Mouse (Mus musculus) lung, adult 10 weeks (tissue): ENCODE data around the gene 1600014C10Rik. TPM values are rescaled to one million over a fixed set of nuclear protein-coding genes. Genes with fewer than 3 reads are reported as not detected.

Experiments used
- polyA plus RNA-seq: library from polyadenylated mRNA; stranded (reverse); fragments of 350-450 nt; fragmentation: Illumina TruSeq; extraction: RNeasy Lipid Tissue Mini Kit (QIAGEN cat#74804); gene quantifications from one replicate; pipeline ENCODE4 v1.2.3, GENCODE M21; 2014; ENCODE audit warnings: low read depth, low replicate concordance; ENCODE audit not compliant: insufficient read depth

1600014C10Rik gene
- polyA plus RNA-seq: 15.9 TPM

DNA sequence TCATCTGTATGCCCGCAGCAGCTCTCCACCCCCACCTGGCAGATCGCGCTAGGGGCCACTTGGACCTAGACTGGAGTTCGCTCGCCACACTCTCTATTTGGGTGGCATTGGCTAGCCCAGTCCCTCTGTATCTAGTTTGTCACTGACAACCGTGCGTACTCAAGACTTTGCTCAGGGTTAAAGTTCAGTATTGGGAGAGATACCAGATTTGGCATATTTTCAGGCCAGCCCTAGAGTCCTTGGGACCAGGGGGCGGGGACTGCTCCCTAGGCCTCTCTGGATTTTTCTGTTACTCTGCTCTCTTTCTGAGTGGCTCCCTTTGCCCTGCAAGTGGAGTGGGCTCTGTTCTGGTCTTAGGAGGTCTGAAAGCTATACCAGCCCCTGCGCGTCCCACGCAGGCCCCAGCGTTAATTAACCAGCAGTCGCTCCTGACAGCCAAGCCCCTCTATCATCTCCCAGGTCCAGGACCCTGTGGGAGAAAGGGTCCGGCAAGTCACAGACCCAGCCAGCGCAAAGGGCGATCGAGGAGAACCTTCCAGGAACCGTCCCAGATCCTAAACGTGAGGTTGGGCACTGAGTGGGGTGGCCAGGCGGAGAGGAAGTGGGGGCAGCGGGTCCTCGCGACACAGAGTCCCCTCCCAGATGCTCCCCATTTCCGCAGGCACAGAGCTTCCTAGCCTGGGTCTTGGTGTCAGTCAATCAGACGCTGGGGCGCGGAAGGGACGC is at the start of gene 1600014C10Rik:
Gene 1600014C10Rik (plus strand): TSS at position 256 of the 726 bp plus-strand sequence.

DNA sequence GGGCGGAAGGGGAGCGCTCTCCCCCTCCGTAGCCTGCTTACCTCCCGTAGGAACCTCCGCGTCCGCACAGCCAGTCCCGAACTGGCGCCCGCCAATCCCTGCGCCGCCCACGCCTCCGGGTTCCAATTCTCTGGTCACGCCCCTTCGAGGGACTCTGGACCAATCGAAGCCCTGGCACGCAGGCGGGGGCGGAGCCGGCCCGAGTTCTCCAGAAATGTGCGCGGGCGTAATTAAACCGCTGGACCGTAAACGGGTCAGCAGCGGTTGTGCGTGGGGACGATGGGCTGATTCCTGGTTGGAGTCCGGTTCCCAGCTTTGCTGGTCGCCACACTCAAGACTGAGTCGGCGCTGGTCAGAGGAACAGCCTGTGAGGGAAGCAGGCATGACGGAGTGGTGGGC is 44.9 kb downstream of the 1600014C10Rik start, which contains the start of gene Plekhf1:
Gene Plekhf1 (minus strand): TSS at position 117 of the 399 bp plus-strand sequence.

Other genes with a start within 250 kb of the 1600014C10Rik start
- gene Uri1, start 159.7 kb upstream of the 1600014C10Rik start, polyA plus RNA-seq: 21.3 TPM
- 0.97 TPM for gene Ccne1, start 75.7 kb upstream of the 1600014C10Rik start, polyA plus RNA-seq
- gene Plekhf1, start 44.8 kb downstream of the 1600014C10Rik start, polyA plus RNA-seq: 2.4 TPM
- gene Pop4, start 88.2 kb downstream of the 1600014C10Rik start, polyA plus RNA-seq: 12.3 TPM